Mouse (Mus musculus) effector memory CD4-positive, alpha-beta T cell, adult 7 months (primary cell): ENCODE data around the gene Usp17la. TPM values are rescaled to one million over a fixed set of nuclear protein-coding genes. Genes with fewer than 3 reads are reported as not detected.

Experiments used
- polyA plus RNA-seq: library from polyadenylated mRNA; unstranded; fragments of 100-300 nt; shearing (Covaris generic); gene quantifications from one replicate; pipeline ENCODE4 v1.2.1, GENCODE M21; 2017

Usp17la gene
- not detected for polyA plus RNA-seq

GRCm38 (mm10) chr7:104856709-104857108, at the start of gene Usp17la:
Usp17la (plus strand) TSS chr7:104857009.

GRCm38 (mm10) chr7:104842503-104842902, 14.3 kb upstream of the Usp17la start, which contains the start of gene Usp17lb:
Usp17lb (minus strand) TSS chr7:104842603.

GRCm38 (mm10) chr7:104877731-104878130, 20.9 kb downstream of the Usp17la start, which contains the start of gene Olfr665:
Olfr665 (plus strand) TSS chr7:104878031.

GRCm38 (mm10) chr7:104895852-104896251, 39.0 kb downstream of the Usp17la start, which contains the start of gene Olfr666:
Olfr666 (minus strand) TSS chr7:104895952.

Other genes starting within 250 kb of the Usp17la start
- gene Olfr656, start 243.1 kb upstream of the Usp17la start, polyA plus RNA-seq: not detected
- 0.26 TPM for gene Olfr657, start 232.2 kb upstream of the Usp17la start, polyA plus RNA-seq
- 0.22 TPM for gene Olfr658, start 209.7 kb upstream of the Usp17la start, polyA plus RNA-seq
- gene Olfr659, start 190.3 kb upstream of the Usp17la start, polyA plus RNA-seq: 0.30 TPM
- not detected for gene Olfr661, start 170.5 kb upstream of the Usp17la start, polyA plus RNA-seq
- gene Usp17le, start 79.5 kb upstream of the Usp17la start, polyA plus RNA-seq: not detected
- gene Usp17lb, start 14.4 kb upstream of the Usp17la start, polyA plus RNA-seq: not detected
- not detected for gene Olfr665, start 21.0 kb downstream of the Usp17la start, polyA plus RNA-seq
- not detected for gene Olfr666, start 38.9 kb downstream of the Usp17la start, polyA plus RNA-seq
- not detected for gene Olfr667, start 64.5 kb downstream of the Usp17la start, polyA plus RNA-seq
- gene Olfr668, start 71.0 kb downstream of the Usp17la start, polyA plus RNA-seq: not detected
- not detected for gene Olfr669, start 77.2 kb downstream of the Usp17la start, polyA plus RNA-seq
- not detected for gene Olfr670, start 105.6 kb downstream of the Usp17la start, polyA plus RNA-seq
- gene Olfr671, start 122.1 kb downstream of the Usp17la start, polyA plus RNA-seq: 0.34 TPM
- gene Olfr672, start 145.0 kb downstream of the Usp17la start, polyA plus RNA-seq: not detected
- gene Olfr675, start 171.5 kb downstream of the Usp17la start, polyA plus RNA-seq: not detected
- not detected for gene Olfr676, start 175.7 kb downstream of the Usp17la start, polyA plus RNA-seq
- not detected for gene Olfr677, start 194.4 kb downstream of the Usp17la start, polyA plus RNA-seq
- not detected for gene Olfr678, start 207.5 kb downstream of the Usp17la start, polyA plus RNA-seq
- gene Olfr679, start 224.2 kb downstream of the Usp17la start, polyA plus RNA-seq: not detected
- gene Olfr680-ps1, start 235.8 kb downstream of the Usp17la start, polyA plus RNA-seq: not detected